Mouse (Mus musculus) heart, embryonic 14.5 days (tissue): ENCODE measurements around the gene Hist1h4m. TPM values are rescaled to one million over a fixed set of nuclear protein-coding genes. Genes with fewer than 3 reads are reported as not detected.
A peak's percentile ranks its signal among the peaks of the same experiment; 100 is the strongest.
"Not testable (repeated sequence)": the region's sequence is repeated elsewhere in the genome, so short reads cannot be mapped to it uniquely, and the experiment has no call there.

Experiments used
- ATAC-seq: fragments of 200-750 bp; cut with Nextera tagmentation; 2 replicates; pipeline ENCODE4 v1.8.0; 2017; ENCODE audit warnings: low read depth, moderate TSS enrichment; ENCODE audit not compliant: insufficient number of reproducible peaks, insufficient read depth, low FRiP score
- H3K27ac ChIP-seq, 2 experiments: fragments of 200-500 bp in 1 of 2; fragments of 300-500 bp in 1 of 2; sonication (generic) in 1 of 2; replicated peaks in 1 of 2; 2 replicates each; pipeline ENCODE4 v1.5.1; 2012 to 2014; ENCODE audit warnings: low read depth in 2 of 2, low read length in 2 of 2, control low read depth in 1 of 2, mild to moderate bottlenecking in 1 of 2, mixed read lengths in 1 of 2; ENCODE audit not compliant: control insufficient read depth in 1 of 2, insufficient read depth in 1 of 2
- H3K27me3 ChIP-seq: fragments of 300-500 bp; sonication (generic); 2 replicates; pipeline ENCODE4 v1.6.1; 2014; ENCODE audit warnings: mild to moderate bottlenecking, low read length, control low read depth; ENCODE audit not compliant: control insufficient read depth, insufficient read depth
- H3K36me3 ChIP-seq: fragments of 300-500 bp; sonication (generic); 2 replicates; pipeline ENCODE4 v1.6.1; 2014; ENCODE audit warnings: mild to moderate bottlenecking, control low read depth, low read length, mixed read lengths; ENCODE audit not compliant: control insufficient read depth, insufficient read depth
- H3K4me1 ChIP-seq, 2 experiments: fragments of 200-500 bp in 1 of 2; fragments of 300-500 bp in 1 of 2; sonication (generic) in 1 of 2; 2 replicates each; pipeline ENCODE4 v1.6.1; 2012 to 2014; ENCODE audit warnings: low read length in 2 of 2, control low read depth in 1 of 2, mixed read lengths in 1 of 2; ENCODE audit not compliant: control insufficient read depth in 2 of 2, insufficient read depth in 2 of 2
- H3K4me2 ChIP-seq: fragments of 300-500 bp; sonication (generic); 2 replicates; pipeline ENCODE4 v1.6.1; 2014; ENCODE audit warnings: mild to moderate bottlenecking, low read length
- H3K4me3 ChIP-seq, 2 experiments: fragments of 200-500 bp in 1 of 2; fragments of 300-500 bp in 1 of 2; sonication (generic) in 1 of 2; 2 replicates each; pipeline ENCODE4 v1.5.1; 2012 to 2014; ENCODE audit warnings: low read length in 2 of 2, mild to moderate bottlenecking in 2 of 2, control low read depth in 1 of 2, low read depth in 1 of 2, moderate library complexity in 1 of 2; ENCODE audit not compliant: control insufficient read depth in 1 of 2, insufficient read depth in 1 of 2
- H3K9ac ChIP-seq: fragments of 300-500 bp; sonication (generic); 2 replicates; pipeline ENCODE4 v1.6.1; 2014; ENCODE audit warnings: mild to moderate bottlenecking, low read length
- H3K9me3 ChIP-seq: fragments of 300-500 bp; sonication (generic); 2 replicates; pipeline ENCODE4 v1.6.1; 2016; ENCODE audit warnings: low read length, control low read depth; ENCODE audit not compliant: control insufficient read depth
- WGBS: fragments of 180-500 bp; shearing (Covaris S2); extraction: QIAGEN DNeasy Blood & Tissue Kit; methylation state at CpG from one replicate; pipeline ENCODE4 v1.1.7; 2014; 5-methylcytosine and 5-hydroxymethylcytosine counted together
- polyA plus RNA-seq: library from polyadenylated mRNA; unstranded; fragments of >200 nt; fragmentation: Nextera tagmentation; extraction: Ambion mirVana; gene quantifications from 2 replicates; pipeline ENCODE4 v1.2.1, GENCODE M21; 2014

Hist1h4m gene
- polyA plus RNA-seq, 1 experiment from 2014 or later = not detected

GRCm38 (mm10) chr13:21847883-21848282, 36.3 kb downstream of the Hist1h4m start:
- WGBS = 29% methylated on average over 8 of the region's 8 CpGs
- Histone ChIP-seq H3K36me3 (no peaks in the 10 kb centered on the region), H3K27me3 (no peaks in the 10 kb centered on the region), H3K4me2 (no peak overlapping the region), H3K9ac (no peak overlapping the region), H3K27ac (no peak overlapping the region), H3K4me1 (peaks cover 9 to 16% of the 10 kb centered on the region in 2 experiments), H3K4me3 (no peak overlapping the region), H3K9me3 (no peaks in the 10 kb centered on the region)
- ATAC-seq = no peak

GRCm38 (mm10) chr13:21850696-21851095, 39.1 kb downstream of the Hist1h4m start:
- H3K4me3 ChIP-seq, H3K4me2 ChIP-seq, H3K27me3 ChIP-seq, H3K27ac ChIP-seq, ATAC-seq, H3K9ac ChIP-seq, H3K36me3 ChIP-seq, H3K9me3 ChIP-seq: not testable (repeated sequence)
- peaks cover 9 to 18% of the 10 kb centered on the region in 2 experiments for H3K4me1 ChIP-seq
- WGBS = 35% methylated on average over 1 of the region's 1 CpGs

- ATAC-seq = peak; percentile 47; the same call in 1 of the 2 replicates
- Histone ChIP-seq H3K27me3 (no peaks in the 10 kb centered on the region), H3K9ac (no peak overlapping the region), H3K4me3 (no peak overlapping the region), H3K4me1 (peaks cover 9 to 18% of the 10 kb centered on the region in 2 experiments), H3K4me2 (peak overlapping the region; percentile 35; the same call in 1 of the 2 replicates), H3K27ac (peak overlapping the region; percentile 88 to 91), H3K9me3 (no peaks in the 10 kb centered on the region), H3K36me3 (no peaks in the 10 kb centered on the region)
- 35% methylated on average over 3 of the region's 3 CpGs for WGBS
Measured at GRCm38 (mm10) chr13:21852215-21852945, 40.8 kb downstream of the Hist1h4m start.

GRCm38 (mm10) chr13:21855146-21855545, 43.6 kb downstream of the Hist1h4m start:
- H3K9ac ChIP-seq = no peak overlapping the region
- H3K9me3 ChIP-seq = no peaks in the 10 kb centered on the region
- H3K27ac ChIP-seq = no peak overlapping the region
- H3K36me3 ChIP-seq = no peaks in the 10 kb centered on the region
- H3K4me2 ChIP-seq = peak overlapping the region; percentile 62
- peak overlapping the region in 1 of 2 experiments; percentile 36; a peak in 2 of 4 replicates for H3K4me3 ChIP-seq
- no peaks in the 10 kb centered on the region for H3K27me3 ChIP-seq
- ATAC-seq = no peak
- 5% methylated on average over 11 of the region's 11 CpGs for WGBS
- peaks cover 9 to 18% of the 10 kb centered on the region in 2 experiments for H3K4me1 ChIP-seq

- Histone ChIP-seq H3K9me3 (no peaks in the 10 kb centered on the region), H3K36me3 (no peaks in the 10 kb centered on the region), H3K27me3 (no peaks in the 10 kb centered on the region), H3K9ac (peak overlapping the region; percentile 58), H3K4me2 (peak overlapping the region; percentile 62), H3K4me1 (peaks cover 7 to 16% of the 10 kb centered on the region in 2 experiments), H3K27ac (no peak overlapping the region), H3K4me3 (peak overlapping the region; percentile 36 to 65)
- ATAC-seq = no peak
- WGBS = 2% methylated on average over 15 of the region's 15 CpGs
Measured at GRCm38 (mm10) chr13:21855698-21856162, 44.2 kb downstream of the Hist1h4m start.

GRCm38 (mm10) chr13:21861608-21862007, 50.1 kb downstream of the Hist1h4m start:
- no peak for ATAC-seq
- Histone ChIP-seq H3K4me1 (no peaks in the 10 kb centered on the region), H3K9me3 (no peaks in the 10 kb centered on the region), H3K9ac (no peak overlapping the region), H3K4me3 (no peak overlapping the region), H3K27ac (no peak overlapping the region), H3K36me3 (no peaks in the 10 kb centered on the region), H3K4me2 (no peak overlapping the region), H3K27me3 (no peaks in the 10 kb centered on the region)
- 21% methylated on average over 5 of the region's 5 CpGs for WGBS
